Mouse (Mus musculus) T-helper 2 cell (primary cell): ENCODE results near the gene Plac8.

ENCODE experiments used
- in situ Hi-C: fragments of 300-600 bp; cut with MboI, MseI; formaldehyde crosslinking; loops from one replicate; pipeline ENCODE4 v1.15.1; 2025; ENCODE audit warnings: high pct_unique_total_duplicates

Gene Plac8

DNA sequence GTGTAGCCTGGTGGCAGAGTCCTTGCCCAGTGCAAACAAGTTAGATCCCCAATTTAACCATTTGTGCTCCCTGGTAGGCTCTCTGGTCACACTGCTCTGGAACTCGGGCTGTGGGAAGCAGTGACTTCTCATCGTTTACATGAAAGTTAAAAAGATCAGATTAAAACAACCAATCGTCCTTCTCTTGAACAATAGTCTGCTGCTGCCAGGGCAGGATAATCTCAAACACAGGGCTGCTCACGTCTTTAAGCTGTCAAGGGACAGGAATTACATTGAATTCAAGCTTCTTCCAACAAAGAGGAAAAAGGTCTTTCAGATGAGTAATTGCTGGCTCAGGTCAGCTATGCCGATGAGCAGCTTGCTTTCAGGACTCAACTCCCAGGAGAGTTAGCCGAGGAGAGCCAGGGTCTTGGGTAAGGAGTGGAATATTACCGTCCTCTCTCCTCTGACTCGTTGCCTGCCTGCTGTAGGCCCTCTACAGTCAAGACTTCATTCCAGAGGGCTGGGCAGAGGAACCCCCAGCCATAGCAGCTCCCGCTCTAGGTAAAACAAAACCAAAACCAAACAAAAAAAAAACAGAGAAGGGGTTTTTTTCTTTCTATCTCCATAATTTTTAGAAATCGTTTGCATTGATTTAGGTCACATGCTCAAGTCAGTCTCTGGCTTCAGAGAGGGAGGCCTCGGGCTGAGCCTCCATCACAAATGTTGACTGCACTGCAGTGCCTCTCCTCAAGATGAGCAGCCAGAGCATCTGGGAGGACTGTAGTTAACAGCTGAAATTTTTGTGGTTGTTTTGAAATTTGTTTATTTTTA is 9.8 kb upstream of the Plac8 start:
- in situ Hi-C loops: loop anchor here (25.0 kb wide), 1 partner anchor 655 kb away; no protein-coding TSS in a partner anchor

DNA sequence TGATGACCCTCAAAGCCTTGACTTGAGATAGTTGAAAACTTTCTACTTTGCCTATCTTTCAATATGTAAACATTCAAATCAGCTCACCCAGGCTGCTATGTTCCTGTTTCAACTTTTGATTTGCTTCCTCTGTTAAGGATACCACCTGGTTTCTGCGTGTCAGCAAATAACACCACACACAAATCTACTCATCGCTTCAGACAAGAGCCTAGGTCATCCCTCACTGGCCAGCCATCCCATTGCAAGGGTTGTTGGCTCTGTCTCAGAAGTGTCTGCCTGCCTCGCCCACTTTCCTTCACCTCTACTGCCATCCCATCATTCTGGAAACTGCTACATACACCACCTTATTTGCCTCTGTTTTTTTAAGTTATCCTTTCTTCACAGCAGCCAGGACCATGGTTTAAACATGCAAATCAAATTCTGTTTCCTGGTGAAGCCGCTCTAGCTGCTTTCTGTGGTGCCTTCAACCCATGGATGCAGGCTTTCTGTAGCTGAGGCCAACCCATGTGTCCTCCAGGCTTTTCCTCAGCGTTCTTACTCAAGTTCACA is 6.9 kb upstream of the Plac8 start:
- in situ Hi-C loops: loop anchor here (25.0 kb wide), 1 partner anchor 658 kb away; no protein-coding TSS in a partner anchor

DNA sequence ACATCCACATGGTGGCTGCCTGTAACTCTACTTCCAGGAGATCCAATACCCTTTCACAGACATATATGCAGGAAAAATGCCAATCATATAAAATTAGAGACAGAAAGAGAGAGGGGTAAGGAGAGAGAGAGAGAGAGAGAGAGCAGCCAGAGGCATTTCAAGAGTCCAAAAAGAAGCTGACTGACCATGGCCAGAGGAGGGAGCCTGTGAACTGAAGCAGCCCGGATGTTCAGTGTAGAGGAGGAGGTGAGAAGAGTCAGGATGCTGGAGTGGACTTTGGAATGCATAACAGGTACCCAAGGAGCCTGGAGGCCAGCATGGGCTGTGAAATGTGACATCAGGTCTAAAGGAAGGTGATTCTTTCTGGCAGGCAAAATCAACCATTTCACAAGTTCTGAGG is 2.7 kb upstream of the Plac8 start:
- in situ Hi-C loops: loop anchor here (25.0 kb wide), 1 partner anchor 663 kb away; no protein-coding TSS in a partner anchor

DNA sequence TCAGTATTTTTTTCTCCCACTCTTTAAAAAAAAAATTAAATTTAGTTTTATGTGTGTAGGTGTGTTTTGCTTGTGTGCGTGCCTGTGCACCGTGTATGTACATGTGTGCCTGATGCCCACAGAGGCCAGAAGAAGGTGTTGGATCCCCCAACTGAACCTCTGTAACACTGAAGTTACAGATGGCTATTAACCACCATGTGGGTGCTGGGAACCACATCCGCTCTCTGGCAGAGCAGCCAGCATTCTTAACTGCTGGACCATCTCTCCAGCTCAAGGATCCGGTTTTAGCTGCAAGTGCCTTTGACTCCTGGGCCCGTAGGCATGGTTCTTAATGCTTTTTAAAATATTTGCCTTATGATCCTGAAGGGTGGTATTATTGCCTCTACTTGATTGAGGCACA is 1.2 kb upstream of the Plac8 start:
- in situ Hi-C loops: no loop called here

DNA sequence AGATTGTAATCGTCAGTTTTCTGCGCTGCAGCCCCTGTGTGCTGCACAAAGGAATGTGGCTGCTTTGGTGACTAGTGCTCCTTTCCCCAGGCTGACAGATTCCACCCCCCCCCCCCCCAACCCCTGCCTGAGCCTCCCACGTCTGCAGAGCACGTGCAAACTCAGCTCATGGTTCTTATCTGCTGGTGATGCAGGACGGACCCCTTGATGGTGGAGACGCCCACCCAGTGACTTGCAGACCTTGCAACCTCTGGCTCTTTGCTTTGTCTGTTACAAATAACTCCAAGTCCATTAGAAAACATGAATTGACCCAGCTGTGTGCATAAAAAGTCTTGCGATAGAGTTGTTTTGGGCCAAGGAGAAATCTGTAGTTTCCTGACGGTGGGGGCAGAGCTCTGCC is 1.3 kb downstream of the Plac8 start:
- in situ Hi-C loops: no loop called here

DNA sequence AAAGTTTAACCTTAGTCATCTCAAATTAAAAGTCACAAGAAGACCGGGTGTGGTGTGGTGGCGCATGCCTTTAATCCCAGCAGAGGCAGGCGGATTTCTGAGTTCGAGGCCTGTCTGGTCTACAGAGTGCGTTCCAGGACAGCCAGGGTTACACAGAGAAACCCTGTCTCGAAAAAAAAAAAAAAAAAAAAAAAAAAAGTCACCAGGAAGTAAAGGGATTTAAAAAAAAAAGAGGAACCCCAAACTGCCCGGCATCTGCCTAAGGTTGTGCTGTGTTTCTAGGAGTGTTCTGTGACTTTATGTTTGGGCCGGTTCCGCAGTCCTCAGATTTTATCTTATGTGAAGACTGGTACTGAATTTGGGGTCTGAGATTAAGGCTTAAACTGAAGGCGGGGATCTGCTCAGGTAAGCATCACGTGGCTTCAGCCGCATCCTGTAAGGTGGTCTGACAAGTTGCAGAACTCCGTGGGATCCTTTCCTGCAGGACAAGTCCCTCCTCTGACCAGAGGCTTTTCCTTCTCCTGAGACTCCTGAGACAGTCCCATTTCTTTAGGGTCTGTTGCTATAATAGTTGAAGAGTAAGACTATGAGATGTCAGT is 1.9 kb downstream of the Plac8 start:
- in situ Hi-C loops: no loop called here

DNA sequence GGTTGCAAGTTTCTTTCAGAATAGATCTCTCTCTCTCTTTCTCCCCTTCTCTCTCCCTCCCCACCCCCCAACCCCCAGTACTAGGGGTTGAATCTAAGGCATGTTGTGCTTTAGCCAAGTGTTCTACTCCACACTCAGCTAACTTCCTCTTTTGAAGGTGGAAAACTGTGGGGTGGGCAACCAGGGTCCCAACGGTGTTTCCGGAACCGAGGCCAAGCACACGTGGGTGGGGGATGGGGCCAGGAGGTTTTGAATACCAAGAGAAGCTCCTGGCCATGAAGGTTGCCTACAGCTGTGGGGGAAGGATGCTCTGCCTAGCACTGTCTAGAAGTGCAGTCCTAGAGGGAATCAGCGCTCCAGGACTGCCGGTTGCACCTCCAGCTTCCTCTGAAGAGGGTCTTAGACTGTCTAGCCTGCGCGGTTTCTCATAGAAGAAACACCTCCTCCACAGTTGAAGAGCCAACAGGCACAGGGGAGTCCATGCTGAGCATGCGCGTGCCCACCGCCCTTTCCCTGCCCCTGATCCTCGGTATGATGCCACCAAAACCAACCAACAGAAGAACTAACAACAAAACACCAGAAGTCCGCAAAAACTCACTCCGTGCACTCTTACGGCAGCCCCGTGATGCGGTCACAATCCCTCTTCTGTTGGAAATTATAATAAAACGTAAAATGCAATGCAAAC is 2.7 kb downstream of the Plac8 start:
- in situ Hi-C loops: no loop called here

DNA sequence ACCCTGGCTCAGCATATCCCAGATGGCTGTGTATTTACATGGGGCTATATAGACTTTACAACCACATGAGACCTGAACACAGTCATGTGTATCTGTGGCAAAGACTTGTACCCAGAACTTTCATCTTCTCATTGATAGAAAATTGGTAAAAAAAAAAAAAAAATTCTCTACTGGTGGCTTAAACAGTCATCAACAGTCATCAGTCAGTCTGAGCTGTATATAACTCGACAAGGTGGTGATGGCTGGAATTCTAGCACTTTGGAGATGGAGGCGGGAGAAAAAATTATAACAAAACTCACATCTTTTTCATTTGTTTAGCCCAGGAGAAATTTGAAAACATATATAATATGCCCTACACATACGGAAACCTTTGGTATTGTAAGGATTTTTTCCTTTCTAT is 3.2 kb downstream of the Plac8 start:
- in situ Hi-C loops: no loop called here

DNA sequence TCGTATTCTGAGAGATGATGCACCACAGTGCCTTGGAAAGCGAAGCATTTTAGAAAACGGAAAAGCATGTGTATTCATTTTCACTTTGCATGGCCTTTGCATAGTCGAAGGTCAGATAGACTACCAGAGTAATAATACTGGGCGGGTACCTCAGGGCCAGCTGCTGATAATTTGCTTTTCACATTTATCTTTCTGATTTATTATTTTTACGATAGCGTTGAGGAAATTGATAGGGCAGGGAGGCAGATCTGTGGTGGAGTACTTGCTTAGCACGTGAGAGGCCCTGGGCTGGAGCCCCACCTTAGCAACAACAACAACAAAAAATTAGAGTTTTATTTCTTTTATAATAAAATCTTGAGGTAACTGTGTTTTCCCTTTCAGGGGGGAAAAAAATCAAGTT is 3.9 kb downstream of the Plac8 start:
- in situ Hi-C loops: no loop called here

DNA sequence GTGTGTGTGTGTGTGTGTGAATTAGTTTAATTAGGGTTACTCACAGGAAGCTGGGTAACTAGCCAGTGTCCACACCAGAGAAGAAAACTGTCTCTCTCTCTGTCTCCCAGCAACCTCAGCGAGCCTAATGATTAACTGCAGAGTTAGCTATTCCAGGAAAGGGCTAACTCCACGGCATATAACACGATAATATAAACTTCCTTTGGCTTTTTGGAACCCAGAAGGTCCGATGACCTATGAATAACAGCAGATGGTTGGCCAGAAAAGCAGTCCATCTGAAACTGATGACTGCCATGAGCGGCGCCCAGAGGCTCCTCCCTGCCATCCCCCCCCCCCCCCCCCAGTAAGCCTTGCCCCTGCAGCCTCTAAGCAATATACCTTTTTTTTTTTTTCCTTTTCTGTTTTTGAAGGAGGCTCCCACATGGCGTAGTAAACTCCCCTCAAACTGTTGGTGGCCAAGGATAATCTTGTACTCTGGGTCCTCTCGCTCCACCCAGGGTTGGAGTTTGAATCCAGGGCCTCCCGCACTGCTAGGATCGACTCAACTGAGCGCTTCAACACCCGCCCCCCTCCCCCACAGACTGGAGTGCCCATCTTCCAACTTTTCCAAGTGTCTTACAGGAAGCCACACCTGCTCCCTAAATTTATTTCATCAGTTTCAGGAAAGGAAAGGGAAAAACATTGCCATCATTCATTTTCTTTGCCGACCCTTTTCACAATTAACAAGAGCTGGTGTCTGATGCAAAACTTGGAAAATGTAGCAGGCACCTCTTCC is 4.6 kb downstream of the Plac8 start:
- in situ Hi-C loops: no loop called here

DNA sequence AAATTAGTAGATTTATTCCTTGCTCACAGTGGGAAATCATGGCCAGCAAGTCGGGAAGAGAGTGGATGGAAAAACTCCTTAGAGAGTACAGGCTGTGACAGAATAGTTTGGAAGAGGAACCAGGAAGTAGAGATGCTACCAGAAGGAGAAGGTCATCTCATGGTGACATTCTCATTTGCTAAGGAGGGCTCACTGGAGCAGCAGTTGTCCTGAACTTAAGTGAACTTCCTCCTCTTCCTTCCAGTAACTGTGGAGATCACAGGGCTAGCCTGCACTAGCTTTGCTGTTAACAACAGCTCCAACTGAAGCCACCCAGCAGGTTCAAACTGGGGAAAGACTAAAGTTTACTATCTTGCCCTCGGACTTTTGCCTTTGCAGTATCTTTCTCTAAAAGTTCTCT is 5.2 kb downstream of the Plac8 start:
- in situ Hi-C loops: no loop called here

DNA sequence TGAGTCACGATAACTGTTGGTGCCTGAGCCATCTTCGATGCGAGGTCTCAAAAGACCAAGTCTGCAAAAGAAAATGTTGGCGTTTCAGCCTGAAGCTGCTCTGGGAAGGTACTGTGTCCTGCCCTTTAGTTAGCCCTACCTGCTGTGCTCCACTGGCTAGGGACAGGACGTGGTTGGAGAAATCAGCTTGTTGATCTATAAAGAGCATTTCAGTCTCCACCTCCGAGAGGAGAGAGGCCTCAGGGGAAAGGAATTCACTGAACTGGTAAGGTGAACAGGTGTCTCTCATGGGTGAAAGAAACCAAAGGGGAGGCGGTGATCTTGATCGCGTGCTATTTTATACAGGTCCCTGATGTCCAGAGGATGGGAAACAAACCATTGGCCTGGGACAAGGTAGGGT is 9.3 kb downstream of the Plac8 start:
- in situ Hi-C loops: no loop called here

DNA sequence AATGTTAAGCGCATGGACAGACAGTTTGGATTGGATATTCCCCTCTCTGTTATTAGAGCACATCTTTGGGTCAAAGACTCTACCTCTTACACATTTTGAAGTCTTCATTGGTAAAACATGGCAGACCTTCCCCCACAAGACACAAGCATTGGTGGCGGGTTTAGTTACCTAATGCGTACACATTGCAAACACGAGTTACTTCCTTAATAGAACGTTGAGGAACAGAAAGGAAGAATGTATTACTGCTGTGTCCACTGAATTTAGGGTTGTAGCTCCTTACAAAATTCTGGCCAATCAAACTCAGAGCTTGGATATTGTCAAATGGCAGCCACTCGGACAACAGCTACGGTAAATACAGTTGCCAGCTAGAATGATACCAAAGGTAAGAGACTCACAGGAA is 12.7 kb downstream of the Plac8 start:
- in situ Hi-C loops: loop anchor here (5.0 kb wide), 1 partner anchor 103 kb away; no protein-coding TSS in a partner anchor

DNA sequence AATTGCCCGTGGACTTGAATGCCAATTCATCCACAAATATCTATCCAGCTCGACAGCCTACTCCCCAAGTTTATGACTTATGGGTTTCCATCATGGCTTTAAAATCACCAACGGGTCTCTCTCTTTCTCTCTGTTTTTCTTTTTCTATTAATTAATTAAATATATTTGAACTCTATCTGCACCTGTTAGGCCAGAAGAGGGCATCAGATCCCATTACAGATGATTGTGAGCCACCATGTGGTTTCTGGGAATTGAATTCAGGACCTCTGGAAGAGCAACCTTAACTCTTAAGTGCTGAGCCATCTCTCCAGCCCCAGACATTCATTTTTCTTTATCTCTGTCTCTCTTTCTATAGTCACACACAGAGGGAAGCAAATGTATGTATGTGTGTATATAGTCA is 13.3 kb downstream of the Plac8 start:
- in situ Hi-C loops: loop anchor here (5.0 kb wide), 1 partner anchor 104 kb away; no protein-coding TSS in a partner anchor

DNA sequence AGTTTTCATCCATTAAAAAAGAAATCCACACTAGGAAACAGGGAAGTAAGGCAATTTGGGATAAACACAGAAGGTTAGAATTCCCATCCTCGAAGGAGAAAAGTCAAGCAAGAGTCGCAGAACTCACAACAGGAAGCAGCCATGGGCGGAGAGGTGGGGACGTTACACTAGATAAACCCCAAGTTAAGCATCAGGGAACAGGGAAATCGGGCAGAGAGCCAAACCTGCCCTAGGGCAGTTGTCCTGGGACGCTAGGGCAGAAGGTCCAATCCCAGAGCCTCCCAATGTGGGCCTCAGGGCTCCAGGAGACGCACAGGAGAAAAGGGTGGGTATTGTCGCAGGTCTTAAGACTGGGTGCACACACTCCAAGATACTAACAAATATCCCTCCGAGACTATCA is 14.5 kb downstream of the Plac8 start:
- in situ Hi-C loops: loop anchor here (5.0 kb wide), 1 partner anchor 105 kb away; no protein-coding TSS in a partner anchor

DNA sequence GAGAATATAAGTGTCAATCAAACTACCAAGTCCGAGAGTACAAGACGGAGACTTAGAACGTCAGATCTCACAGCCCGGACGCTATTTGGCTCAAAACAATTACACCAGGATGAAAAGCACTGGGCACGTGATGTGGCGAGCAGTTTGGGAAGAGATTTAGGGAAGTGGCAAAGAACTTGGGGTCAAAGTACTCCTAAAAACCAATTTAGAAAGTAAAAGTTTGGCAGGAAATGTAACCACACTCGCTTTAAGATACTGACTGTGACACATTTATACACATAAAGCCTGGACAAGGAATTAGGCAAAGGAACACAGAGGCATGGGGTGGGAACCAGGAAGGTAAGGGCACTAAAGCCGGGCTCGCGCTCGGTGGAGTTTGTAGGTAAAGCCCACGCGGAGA is 15.0 kb downstream of the Plac8 start:
- in situ Hi-C loops: loop anchor here (5.0 kb wide), 1 partner anchor 105 kb away; no protein-coding TSS in a partner anchor

DNA sequence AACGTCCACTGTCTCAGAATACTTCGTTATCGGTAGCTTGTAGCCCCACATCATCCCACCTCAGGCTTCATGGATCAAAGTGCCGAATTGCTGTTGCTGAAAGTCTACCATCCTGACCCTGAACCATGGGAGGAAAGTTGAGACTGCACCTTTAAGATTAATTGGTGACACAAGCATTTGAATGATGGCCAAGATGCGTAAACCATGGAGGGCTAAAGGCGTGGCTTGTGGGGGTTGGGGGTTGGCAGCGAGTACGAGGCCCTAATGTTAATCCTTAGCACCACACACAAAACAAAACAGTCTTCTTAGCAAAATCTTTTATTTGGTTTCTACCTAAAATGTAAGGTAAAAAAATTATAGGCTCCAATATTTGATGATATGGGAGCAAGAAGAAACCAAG is 18.6 kb downstream of the Plac8 start:
- in situ Hi-C loops: no loop called here

DNA sequence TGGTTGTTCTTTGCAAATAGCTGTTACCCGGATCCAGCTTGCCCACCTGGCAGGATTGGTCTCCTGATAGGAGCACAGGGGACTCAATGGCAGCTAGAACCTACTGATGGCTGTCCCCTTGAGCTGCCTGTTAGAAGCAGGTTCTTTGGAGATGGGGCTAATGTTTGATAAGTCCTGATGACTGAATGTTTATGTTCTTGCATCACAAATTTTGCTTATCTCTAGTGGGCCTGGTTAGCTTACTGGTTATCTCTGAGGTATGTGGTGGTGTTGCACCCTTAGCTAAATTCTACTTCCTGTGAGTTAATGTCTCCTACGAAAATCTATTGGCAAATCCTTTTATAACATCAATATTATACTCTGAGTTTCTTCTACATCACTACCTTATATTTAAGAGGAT is 20.1 kb downstream of the Plac8 start:
- in situ Hi-C loops: no loop called here

DNA sequence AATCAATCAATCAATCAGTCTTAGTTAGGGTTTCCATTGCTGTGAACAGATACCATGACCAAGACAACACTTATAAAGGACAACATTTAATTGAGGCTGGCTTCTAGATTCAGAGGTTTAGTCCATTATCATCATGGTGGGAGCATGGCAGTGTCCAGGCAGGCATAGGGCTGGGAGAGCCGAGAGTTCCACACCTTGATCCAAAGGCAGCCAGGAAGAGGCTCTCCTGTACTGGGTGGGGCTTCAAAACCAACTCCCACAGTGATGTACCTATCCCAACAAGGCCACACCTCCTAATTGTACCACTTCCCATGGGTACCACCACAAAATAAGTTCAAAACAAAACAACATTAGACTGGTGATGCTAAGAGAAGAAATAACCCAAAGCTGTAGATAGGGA is 21.9 kb downstream of the Plac8 start:
- in situ Hi-C loops: no loop called here

DNA sequence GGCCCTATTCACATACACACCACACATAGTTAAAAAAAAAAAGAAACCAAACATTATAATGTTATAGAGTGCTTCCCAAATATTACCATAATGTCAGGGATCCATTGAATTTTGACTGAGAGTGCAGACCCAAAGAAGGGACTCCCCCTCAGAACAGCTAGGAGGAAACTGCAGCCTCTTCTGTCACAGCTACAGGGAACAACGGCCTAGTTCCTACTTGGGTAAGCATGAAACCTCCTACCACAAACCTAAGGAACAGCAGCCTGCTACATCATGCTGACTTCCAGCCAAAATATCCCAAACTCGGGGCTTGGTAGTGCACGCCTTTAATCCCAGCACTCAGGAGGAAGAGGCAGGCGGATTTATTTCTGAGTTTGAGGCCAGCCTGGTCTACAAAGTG is 22.7 kb downstream of the Plac8 start:
- in situ Hi-C loops: no loop called here

DNA sequence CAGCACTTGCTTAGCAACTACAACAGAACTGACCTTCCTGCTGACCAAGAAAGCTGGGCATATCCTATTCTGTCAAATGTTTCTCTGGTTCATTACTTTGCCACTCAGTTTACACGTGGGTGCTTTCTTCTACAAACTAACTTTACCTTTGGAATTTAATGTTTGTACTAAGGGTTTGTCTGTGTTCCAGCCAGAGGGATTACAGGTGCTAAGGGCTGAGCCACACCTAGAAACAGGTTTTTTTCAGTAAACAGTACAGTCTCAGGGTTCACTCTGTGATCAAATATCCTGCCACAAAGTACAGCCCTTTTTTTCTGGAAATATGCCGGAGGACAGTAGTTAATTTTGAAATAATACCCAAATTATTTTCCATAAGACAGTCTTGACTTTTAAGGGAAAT is 23.8 kb downstream of the Plac8 start:
- in situ Hi-C loops: no loop called here
